Mouse (Mus musculus): Measurements from ENCODE around the gene Mmrn1. TPM values are rescaled to one million over a fixed set of nuclear protein-coding genes. Genes with fewer than 3 reads are reported as not detected.

Gene Mmrn1
- polyA plus RNA-seq, 1 experiment: 3.6 TPM

DNA sequence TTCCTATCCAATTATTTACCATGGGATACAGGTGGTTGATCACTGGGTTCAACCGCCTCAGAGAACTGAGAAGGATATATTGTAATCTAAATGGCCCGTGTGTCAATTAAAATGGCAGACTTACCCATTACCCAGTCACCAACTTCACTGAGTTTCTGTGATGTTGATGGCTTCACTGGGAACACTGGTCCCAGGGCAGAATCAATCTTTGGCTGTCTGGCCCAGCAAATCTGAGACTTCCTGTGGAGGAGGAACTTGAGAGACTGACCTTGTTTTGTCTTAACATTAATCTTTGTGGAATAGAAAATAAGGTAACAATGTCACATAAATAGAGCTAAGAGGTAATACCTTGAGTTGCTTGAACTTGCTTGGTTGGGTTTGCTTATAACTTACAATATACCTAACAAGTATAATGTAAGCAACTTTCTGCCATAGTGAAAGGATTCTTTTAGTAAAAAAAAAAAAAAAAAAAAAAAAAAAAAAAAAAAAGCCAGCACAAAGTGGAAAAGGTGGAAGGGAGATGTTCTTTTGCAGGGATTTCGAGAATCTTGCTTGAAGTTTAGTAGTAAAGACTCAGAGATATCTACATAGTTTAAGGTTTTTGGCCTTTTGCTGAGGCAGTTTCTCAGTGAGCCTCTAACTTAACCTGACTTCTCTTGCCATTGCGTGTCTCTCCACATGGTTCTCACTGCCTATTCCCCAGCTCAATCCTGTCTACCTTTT, 68.8 kb downstream of the Mmrn1 start:
- no peak for TF ChIP-seq POLR2A (IDR thresholded peaks at IDR 0.05; ENCODE audit: borderline replicate concordance, extremely low read depth, insufficient read depth, insufficient read length, poor library complexity, severe bottlenecking)
- TF ChIP-seq CTCF (IDR thresholded peaks at IDR 0.05; ENCODE audit: borderline replicate concordance, extremely low read depth, insufficient read depth, insufficient read length): no peak

DNA sequence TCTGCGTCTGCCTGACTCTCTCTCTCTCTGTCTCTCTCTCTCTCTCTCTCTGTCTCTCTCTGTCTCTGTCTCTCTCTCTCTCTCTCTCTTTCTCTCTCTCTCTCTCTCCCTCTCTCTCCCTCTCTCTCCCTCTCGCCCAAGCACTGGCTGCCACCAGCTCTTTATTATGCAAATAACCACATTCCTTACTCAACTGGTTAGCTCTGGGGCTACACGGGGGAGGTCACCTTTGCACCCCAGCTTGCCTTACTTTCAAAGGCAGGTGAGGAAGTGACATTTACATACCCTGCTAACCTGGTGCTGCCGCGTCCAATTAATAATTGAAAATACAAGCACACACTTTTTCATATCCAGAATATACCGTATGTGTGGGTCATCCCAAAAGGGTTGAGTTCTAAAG, 69.3 kb downstream of the Mmrn1 start:
- TF ChIP-seq POLR2A (IDR thresholded peaks at IDR 0.05; ENCODE audit: borderline replicate concordance, extremely low read depth, insufficient read depth, insufficient read length, poor library complexity, severe bottlenecking) (no peak), CTCF (IDR thresholded peaks at IDR 0.05; ENCODE audit: borderline replicate concordance, extremely low read depth, insufficient read depth, insufficient read length) (no peak)

More for the DNA sequence above, 68.8 kb downstream of the Mmrn1 start:
- DNase-seq (ENCODE audit: low read depth): no peak

DNA sequence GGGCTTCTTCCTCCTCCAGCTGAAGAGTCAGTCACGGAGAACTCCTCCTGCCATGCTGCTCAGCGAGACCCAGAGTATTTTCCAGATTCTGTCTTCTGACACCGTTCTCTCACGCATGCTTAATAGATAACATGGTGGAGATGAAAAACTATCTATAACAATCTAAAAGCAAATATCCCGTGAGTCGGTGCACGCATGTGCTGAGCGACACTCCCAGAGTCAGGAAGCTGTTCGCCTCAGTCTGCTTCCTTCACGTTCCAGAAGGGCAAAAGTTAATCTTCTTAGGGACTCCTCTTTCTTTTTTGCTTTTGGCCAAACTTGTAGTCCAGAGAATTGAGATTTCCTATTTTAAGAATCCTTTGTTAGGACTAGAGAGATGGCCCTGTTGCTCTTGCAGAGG, 69.7 kb downstream of the Mmrn1 start:
- TF ChIP-seq POLR2A (IDR thresholded peaks at IDR 0.05; ENCODE audit: borderline replicate concordance, extremely low read depth, insufficient read depth, insufficient read length, poor library complexity, severe bottlenecking) (no peak), CTCF (IDR thresholded peaks at IDR 0.05; ENCODE audit: borderline replicate concordance, extremely low read depth, insufficient read depth, insufficient read length) (no peak)
- no peak for DNase-seq (ENCODE audit: low read depth)

More for the DNA sequence above, 69.3 kb downstream of the Mmrn1 start:
- peak; percentile 27 for DNase-seq (ENCODE audit: low read depth)

DNA sequence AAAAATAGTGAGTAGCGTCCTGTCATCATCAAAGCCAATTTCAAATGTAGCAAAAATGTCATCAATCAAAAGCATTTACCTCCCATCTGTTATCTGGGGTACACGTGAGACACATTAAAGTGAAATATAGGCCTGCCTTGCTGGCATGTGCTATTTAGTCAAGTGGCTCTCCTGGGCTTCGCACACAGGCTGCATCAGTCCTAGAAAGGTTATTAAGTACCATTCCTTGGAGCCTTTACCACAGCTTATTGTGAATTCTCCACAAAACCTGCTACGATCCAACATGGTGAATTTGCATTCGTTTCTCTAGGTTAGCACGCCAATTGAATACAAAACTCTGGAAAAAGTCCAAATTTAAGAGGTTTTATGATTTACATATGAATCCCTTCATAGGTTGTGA, 70.8 kb downstream of the Mmrn1 start:
- TF ChIP-seq POLR2A (IDR thresholded peaks at IDR 0.05; ENCODE audit: borderline replicate concordance, extremely low read depth, insufficient read depth, insufficient read length, poor library complexity, severe bottlenecking): no peak
- peak; percentile 72 for DNase-seq (ENCODE audit: low read depth)

DNA sequence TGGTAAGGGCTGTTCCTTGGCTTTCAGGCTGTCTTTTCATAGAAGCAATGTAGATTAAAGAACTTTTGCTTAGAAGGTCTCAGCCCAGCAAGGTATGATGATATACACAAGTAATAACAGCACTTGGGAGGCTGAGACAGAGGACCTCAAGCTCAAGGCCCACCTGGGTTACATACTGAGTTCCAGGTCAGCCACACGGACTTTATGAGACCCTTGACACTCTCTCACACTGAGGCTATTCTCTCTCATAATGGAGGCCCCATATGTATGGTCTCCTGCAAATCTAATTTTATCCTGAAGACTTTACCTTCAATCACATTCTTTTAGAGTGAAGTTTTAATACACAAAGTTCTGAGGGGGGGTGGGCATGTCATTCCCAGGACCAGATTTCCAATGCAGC, 71.6 kb downstream of the Mmrn1 start:
- no peak for DNase-seq (ENCODE audit: low read depth)
- TF ChIP-seq POLR2A (IDR thresholded peaks at IDR 0.05; ENCODE audit: borderline replicate concordance, extremely low read depth, insufficient read depth, insufficient read length, poor library complexity, severe bottlenecking) (no peak), CTCF (IDR thresholded peaks at IDR 0.05; ENCODE audit: borderline replicate concordance, extremely low read depth, insufficient read depth, insufficient read length) (no peak)

DNA sequence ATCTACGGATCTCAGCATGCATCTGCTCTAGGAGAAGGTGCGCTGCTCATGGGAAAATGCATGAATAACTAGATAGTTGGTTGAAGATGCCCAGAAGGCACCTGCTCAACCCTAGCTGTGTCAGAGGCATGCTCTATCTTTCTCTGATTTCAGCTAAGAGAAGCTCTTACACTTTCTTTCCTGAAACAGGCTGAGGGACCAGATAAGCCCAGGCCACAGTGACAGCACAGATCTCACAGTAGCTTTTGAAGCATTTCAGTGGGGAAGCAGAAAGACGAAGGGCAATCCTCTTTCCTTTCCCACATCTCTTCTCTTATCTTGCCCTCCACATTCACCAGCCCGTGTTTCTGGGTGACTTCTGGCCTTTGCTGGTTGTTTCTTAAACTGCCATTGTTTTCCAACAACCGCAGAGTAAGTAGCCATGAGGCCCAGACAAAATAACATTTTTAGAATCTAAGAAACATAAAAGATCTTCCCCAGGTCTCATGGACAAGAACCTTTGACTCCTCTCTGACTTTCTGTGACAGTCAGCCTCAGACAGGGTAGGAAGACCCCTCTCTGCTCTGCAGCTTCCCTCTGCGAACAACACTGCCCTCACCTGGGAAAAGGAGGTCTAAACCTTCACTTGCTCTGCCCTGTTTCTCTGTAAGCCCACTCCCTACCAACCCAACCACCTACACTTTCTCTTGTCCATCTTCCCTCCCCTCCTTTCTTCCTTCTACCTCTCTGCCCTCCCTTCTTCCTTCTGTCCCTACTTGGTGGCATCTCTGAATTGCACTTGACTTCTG, 76.4 kb downstream of the Mmrn1 start:
- no peak for DNase-seq (ENCODE audit: low read depth)
- no peak for TF ChIP-seq CTCF (IDR thresholded peaks at IDR 0.05; ENCODE audit: borderline replicate concordance, extremely low read depth, insufficient read depth, insufficient read length)
- TF ChIP-seq POLR2A (IDR thresholded peaks at IDR 0.05; ENCODE audit: borderline replicate concordance, extremely low read depth, insufficient read depth, insufficient read length, poor library complexity, severe bottlenecking): no peak

DNA sequence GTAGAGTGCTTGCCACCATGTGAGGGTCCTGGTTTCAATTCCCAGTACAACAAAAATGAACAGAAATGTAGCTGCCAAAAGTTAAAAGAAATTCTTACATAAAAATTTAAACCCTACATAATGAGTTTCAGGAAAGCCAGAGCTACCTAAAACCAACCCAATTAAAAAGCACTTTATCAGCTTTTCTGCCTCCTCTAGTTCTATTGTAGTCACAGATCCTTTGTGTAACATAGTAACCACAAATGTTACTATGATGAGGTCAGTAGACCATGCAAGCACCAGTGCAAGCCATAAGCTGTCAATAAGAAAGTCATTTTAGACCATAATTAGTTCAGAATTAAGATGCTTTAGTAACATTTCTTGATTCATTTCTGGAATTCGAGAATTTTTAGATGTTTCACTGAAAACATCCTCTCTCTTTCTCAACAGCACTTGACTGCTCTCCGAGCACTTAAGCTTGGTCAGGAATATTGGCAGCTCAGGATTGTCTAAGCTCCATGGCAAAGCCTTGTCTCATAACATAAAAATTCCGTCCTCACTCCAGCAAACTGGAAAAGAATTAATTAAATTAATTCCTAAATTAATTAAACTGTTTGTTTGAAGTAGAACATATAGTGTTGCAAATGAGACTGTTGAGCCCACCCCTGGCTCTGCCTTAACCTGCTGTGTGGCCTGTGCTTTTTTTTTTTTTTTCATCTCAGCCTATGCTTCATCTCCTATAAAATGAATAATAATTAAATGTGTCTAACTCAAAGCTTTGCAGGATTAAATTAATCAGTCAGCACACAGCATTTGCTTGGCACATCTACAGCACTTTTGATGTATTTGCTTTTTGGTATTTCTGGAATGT, 79.4 kb downstream of the Mmrn1 start:
- TF ChIP-seq CTCF (IDR thresholded peaks at IDR 0.05; ENCODE audit: borderline replicate concordance, extremely low read depth, insufficient read depth, insufficient read length): no peak
- TF ChIP-seq POLR2A (IDR thresholded peaks at IDR 0.05; ENCODE audit: borderline replicate concordance, extremely low read depth, insufficient read depth, insufficient read length, poor library complexity, severe bottlenecking): no peak
- peak; percentile 56 for DNase-seq (ENCODE audit: low read depth)

DNA sequence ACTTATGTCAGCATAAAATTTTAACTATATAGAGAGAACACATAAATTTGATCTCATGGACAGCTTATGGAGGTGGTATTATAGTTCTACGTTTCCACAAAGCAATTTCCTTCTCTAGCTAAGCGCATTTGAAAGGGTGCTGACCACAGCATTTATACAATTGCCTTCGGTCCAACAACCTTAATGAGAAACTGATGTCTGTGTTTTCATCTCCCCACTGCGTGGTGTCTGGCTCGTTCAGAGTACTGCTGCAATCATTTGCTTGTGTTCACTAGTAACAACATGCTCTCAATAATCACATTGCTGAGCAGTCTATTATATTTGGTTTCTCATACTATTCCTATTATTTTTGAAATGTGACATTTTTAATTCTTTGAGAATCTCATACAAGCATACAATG, 89.0 kb downstream of the Mmrn1 start:
- DNase-seq (ENCODE audit: low read depth): peak; percentile 33

DNA sequence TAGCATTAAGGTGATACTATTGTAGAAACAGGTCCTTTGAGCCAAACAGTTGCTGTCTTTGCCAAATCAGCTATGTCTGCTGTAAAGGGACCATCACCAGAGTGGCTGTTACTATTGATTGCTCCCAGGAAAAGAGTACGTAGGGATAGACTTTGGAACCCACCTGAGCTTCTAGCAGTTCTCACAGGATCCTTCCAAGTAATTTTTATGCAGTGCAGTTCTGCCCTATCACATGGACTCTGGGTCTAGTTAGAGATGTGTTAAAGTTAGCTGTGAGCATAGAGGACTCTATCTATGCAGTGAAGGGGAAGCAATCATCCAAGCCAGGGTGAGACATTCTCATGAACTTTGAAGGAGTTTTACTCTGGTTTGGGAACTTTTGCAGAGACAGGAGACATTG, 94.9 kb downstream of the Mmrn1 start:
- TF ChIP-seq CTCF (IDR thresholded peaks at IDR 0.05; ENCODE audit: borderline replicate concordance, extremely low read depth, insufficient read depth, insufficient read length) (no peak), POLR2A (IDR thresholded peaks at IDR 0.05; ENCODE audit: borderline replicate concordance, extremely low read depth, insufficient read depth, insufficient read length, poor library complexity, severe bottlenecking) (no peak)
- DNase-seq (ENCODE audit: low read depth): no peak

More for the DNA sequence above, 89.0 kb downstream of the Mmrn1 start:
- TF ChIP-seq CTCF (IDR thresholded peaks at IDR 0.05; ENCODE audit: borderline replicate concordance, extremely low read depth, insufficient read depth, insufficient read length): no peak

DNA sequence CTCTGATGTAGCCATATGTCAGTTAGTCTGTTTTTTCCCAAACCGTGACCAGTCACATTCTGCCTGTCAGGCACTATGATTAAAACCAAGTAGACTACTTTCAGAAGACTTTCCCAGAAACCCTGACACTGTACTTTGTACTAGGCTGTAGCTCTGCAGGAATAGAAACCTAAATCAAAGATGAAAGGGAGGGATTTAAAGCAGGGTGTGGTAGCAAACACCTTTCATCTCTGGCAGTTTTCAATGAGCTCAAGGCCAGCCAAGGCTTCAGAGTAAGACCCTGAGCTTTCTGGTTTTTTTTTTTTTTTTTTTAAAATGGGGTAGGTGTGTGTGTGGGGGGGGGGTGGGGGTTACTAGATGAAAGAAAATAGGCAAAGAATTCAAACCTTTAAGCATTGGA, 96.2 kb downstream of the Mmrn1 start:
- DNase-seq (ENCODE audit: low read depth): no peak
- TF ChIP-seq POLR2A (IDR thresholded peaks at IDR 0.05; ENCODE audit: borderline replicate concordance, extremely low read depth, insufficient read depth, insufficient read length, poor library complexity, severe bottlenecking) (no peak), CTCF (IDR thresholded peaks at IDR 0.05; ENCODE audit: borderline replicate concordance, extremely low read depth, insufficient read depth, insufficient read length) (no peak)

DNA sequence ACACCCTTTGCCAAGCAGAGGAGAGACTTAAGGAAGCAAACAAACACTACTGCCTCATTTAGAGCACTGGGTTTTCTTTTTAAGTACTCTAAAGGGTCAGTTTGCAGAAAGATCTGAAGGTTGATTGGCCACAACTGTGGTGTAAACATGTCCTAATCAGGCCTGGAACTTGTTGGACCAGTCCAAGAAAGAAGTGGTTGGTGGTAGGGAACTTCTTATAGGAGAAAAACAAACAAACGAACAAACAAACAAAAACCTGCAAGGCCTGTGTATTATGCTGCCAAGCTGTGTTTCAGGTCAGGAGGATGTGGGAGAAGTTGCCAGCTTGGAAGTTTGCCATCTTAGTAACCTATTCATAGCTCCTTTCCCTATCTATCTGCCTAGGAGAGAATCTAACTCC, 108.5 kb downstream of the Mmrn1 start:
- DNase-seq (ENCODE audit: low read depth): peak; percentile 9
- TF ChIP-seq CTCF (IDR thresholded peaks at IDR 0.05; ENCODE audit: borderline replicate concordance, extremely low read depth, insufficient read depth, insufficient read length): no peak
- no peak for TF ChIP-seq POLR2A (IDR thresholded peaks at IDR 0.05; ENCODE audit: borderline replicate concordance, extremely low read depth, insufficient read depth, insufficient read length, poor library complexity, severe bottlenecking)

Other genes with a start within 250 kb of the Mmrn1 start
- 52.6 and 75.1 TPM in 2 replicates for gene Snca, start 95.1 kb upstream of the Mmrn1 start, polyA plus RNA-seq (2012; rRNA removed)